Mouse (Mus musculus): ENCODE data around the gene Mgrn1.

The Mgrn1 gene

DNA sequence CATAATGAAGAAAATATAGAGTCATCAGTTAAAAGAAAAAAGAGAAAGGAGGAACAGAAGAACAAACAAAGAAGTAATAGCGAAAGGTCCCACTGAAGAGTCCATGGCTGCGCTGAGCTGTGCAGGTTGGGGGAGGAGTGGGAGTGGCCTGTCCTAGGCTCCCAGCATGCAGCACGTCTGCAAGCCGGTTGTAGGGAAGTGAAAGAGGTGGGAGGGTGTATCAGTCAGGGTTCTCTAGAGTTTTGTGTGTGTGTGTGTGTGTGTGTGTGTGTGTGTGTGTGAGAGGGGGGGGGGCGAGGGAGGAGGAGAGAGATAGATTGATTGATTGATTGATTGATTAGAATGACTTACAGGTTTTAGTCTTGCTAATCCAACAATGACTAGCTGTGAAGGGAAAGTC is 21.9 kb downstream of the Mgrn1 start:
- no peak for DNase-seq (ENCODE audit: low spot score)

DNA sequence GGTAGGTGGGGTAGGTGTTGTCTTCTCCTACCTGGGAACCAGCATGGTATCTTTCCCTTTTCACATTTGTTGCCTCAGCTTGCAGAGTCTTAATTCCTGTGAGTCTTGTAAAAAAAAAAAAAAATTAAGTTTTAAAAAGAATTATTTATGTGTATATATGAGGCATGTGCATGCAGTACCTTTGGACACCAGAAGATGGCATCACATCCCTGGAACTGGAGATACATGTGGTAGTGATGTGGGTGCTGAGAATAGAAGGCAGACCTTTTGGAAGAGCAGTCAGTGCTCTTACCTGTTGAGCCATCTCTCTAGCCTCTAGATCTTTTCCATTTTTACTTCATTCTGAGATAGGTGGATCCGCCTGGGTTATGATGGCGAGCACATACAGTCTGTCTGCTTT is 23.7 kb downstream of the Mgrn1 start:
- DNase-seq (ENCODE audit: low spot score), result no peak

DNA sequence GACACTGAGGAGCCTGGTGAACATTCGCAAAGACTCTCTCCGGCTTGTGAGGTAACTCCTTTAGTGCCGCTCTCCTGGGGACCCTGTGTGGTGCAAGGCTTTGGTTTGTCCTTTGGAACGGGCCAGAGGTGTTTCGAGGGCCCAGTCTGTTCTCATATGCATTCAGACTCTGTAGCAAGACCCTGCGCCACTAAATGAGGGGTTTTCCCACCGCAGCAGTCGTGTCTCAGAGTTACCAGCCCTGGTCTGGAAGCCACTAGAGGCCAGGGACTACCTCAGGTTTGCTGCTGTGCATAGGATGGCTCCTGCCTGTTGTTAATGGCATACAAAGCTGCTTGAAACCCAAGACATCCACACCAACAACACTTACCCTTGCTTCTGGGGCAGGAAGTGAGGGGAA is 24.7 kb downstream of the Mgrn1 start:
- DNase-seq (ENCODE audit: low spot score), result no peak

DNA sequence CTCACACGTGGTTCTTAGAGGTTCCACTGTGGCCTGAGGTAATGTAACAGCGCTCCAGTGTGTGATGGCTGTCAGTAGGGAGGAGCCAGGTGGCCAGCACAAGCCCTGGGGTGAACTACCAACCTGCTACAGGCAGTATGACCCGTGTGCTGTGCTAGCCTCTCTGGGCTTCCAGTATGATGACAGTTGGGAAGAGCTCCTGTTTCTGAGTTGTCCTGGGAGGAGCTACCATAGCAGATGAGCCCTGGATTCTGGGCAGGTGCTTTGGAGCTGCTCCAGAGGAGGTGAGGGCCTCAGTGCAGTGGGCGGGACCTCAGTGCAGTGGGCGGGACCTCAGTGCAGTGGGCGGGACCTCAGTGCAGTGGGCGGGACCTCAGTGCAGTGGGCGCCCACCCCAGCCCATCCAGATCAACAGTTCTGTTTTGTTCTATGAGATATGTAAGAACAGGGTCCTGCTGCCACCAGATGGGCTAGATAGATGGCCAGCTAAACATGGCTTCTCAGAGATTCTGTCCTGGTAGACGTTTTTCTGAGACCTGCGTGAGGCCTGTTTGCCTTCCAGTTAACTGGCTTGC is 26.1 kb downstream of the Mgrn1 start:
- DNase-seq (ENCODE audit: low spot score), result no peak

DNA sequence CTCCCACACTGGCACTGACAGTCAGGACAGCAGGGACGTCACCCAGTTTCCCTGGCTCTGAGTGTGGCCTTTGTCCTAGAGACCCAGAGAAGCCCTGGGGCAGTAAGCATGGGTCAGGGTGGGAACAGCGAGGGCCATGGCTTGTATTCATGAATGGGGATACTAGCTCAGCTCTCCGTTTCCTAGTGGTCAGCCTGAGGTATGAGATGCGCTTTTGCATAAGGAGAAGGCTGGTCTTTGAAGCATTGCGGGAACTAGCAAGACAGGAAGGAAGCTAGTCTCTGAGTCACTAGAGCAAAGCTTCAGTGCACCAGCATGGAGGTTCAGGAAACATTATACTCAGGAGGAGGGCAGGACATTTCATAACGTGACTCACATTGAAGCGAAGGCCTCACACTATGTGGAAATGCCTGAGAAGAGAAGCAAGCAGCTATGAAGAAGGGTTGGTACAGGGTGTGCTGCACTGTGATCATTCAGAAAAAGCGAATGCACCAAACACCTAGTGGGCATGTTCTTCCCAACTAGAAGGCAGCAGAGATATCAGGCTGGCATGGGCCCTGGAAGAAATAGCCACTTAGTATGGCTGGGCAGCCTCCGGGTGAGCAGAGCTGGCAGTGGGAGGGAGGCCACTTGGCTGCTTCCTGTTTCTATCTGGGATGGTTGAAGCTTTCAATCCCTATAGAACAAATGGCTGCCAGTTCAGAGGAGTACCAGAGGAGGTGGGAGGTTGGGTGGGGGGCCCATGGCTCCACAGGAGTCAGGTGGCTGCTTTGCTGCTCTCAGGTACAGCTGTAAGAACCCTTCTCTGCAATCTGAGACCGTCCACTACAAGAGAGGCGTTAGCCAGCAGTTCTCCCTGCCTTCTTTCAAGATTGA is 27.1 kb downstream of the Mgrn1 start:
- DNase-seq (ENCODE audit: low spot score), result no peak

DNA sequence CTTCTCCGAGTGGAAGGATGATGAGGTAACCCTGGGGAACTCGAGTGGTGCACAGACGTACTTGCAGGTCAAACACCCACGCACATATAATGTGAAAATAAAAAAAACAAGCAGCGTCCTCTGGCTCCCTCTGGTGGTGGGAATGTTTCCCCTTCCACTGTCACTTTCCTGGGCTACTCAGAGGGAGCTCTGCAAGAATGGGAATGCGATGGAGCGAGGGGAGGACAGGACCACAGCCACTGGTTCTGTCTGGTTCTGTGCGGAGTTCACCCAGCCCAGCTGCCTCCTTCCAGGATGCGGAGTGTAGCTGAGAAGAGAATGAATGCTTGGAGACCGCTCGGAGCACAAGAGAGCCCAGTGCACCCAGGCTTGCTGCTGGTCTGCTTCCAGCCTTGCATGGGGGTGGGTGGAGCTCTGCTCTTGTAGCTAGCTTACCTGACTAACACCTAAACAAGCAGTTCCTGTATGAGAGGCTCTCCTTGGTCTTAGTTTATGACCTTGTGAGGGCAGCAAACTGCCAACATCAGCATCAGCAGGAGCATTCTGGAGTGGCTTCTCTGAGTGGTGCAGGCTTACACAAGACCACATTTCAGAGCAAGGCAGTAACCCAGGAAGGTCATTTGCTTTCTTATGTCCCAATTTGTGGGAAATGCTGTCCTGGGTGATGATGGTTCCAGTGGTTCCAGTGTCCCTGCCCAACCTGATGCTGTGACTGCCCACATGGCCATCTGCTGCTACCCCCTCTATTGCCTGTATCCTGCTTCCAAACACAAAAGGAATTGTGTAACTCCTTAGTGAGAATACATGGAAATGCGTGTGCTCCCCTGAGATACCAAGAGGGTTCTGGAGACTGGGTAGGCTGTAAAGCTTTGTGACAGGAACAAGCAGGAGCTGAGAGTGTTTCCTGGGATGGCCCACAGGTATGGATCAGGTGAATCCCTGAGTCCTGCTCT is 28.0 kb downstream of the Mgrn1 start:
- peak; percentile 91 for DNase-seq (ENCODE audit: low spot score)

DNA sequence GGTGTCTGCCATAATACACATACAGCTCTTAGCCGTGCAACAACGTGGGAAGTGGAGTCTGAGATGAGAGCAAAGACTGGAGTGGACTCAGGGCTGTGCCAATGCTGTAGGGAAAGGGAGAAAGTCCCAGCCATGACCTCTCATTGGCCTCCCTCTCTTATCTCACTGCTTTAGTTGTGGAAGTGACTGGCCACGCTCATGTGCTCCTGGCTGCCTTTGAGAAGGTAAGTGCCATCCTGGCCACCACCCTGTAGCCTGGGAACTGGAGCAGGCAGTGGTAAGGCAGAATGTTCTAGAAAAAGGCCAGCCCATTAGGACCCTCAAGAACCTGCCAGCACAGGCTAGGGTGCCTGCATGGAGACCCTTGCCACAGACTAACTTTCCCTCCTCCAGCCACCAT is 29.9 kb downstream of the Mgrn1 start:
- DNase-seq (ENCODE audit: low spot score), result no peak

DNA sequence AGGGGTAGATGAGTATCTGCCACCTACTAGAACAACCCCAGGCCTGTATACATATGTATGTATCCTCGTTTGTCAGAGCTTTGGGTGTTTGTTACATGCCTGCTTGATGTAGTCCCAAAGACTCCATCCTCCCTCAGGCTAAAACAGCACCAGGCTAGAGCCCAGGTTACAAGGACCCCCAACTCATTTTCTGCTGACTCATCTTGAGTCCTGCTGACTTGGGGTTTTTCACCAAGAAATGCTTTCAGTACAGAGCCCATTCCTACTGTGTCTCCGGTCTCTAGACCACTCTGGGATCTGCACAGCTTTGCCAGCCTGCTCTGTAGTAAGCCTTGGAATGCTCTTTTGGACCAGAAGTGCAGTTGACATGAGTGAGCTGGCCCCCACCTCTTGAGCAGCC is 30.6 kb downstream of the Mgrn1 start:
- DNase-seq (ENCODE audit: low spot score), result no peak

DNA sequence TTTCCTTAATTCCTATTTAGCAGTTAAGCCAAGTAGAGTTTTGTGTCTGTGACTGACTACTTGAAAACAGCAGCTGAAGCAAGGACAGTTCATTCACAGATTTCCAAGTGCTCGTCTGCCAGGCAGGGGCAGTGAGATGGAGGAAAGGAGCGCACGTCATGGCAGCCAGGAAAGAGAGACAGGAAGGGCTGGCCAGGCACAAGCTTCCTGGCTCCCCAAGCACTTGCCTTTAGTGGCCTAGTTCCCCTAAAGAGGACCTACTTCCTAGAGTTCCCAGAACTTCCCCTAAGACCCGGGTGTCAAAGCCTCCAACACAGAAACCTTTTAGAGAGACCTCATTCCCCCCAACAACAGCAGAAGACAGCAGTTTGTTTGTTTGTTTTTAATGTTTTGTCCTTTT is 34.5 kb downstream of the Mgrn1 start:
- no peak for DNase-seq (ENCODE audit: low spot score)

DNA sequence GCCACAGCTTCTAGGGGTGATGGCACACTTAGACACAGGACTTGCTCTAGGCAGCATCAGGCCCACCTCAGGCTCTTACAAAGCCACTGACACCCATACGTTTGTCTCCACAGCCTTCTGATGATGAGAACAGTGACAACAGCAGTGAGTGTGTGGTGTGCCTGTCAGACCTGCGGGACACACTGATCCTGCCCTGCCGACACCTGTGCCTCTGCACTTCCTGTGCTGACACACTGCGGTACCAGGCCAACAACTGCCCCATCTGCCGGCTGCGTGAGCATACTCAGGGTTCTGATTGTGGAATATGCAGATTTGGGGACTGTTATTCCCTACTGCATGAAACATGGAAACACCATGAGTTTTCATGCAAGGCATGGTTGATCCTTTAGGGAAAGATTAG is 36.4 kb downstream of the Mgrn1 start:
- no peak for DNase-seq (ENCODE audit: low spot score)

DNA sequence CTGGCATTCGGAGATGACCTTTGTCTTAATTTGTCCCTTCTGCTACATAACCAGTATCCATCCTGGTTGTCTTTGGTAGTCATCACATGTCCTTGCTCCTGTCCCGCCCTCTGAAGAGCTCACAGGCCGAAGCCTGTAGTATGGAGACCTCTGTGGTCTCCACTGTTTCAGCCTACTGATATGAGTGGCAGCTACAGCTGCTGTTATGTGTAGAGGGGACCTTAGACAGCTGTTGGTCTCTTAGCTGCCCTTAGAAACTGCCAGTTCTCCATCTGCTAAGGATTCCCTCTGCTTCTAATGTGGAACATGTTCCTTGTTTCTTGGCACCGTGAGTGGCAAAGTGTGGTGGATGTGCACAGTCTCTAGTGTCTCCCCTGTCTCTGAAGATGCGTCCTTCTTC is 37.9 kb downstream of the Mgrn1 start:
- DNase-seq (ENCODE audit: low spot score), result no peak

DNA sequence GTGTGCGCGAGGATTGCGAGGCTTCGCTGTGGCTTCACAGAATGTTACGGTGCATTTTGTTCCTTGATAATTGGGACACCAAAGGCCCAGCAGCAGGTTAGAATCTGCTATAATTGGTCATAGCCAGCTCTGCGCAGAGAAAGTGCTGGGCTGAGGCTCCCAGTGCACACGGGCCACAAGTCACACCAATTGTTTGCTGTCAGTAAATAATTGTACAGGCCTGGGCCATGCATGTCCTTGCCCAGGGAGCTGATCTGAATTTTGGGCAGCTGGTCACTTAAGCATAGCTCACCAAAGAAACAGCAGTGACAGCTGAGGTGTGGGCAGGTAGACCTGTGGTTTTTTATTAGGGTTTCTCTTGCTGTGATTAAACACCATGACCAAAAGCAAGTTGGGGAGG is 41.9 kb downstream of the Mgrn1 start:
- no peak for DNase-seq (ENCODE audit: low spot score)

DNA sequence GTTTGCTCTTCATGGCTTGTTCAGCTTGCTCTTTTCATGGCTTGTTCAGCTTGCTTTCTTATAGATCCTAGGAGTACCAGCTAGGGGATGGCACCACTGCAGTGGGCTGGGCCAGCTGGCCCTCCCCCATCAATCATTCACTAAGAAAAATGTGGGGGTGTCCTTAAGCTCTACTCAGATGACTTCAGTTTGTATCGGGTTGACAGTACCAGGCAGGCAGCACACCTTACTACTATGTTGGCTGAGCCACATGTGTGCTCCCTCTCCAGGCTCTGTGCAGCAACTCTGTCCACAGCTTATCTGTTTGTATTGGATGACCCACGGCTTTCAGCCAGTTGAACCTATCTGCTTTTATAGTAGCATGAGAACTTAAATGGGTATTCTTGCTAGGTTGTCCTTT is 42.4 kb downstream of the Mgrn1 start:
- no peak for DNase-seq (ENCODE audit: low spot score)

DNA sequence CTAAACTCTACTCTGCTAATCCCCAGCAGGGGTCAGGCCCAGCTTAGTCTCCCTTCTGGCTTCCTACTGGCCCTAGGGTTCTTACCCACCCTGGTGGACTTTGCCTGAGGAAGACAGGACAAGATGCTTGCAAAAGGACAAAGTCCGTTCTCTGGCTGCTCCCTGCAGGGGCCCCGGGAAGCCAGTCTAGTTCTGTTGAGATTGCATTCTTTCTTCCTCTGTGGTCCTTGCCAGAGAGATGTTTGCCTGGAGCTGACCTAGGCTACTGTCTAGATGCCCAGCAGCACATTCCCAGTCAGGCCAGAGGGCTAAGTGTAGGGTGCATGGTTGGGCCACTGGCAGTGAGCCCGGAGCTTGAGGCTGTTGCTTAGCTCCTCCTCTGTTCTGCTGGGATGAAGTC is 46.4 kb downstream of the Mgrn1 start:
- DNase-seq (ENCODE audit: low spot score), result no peak

DNA sequence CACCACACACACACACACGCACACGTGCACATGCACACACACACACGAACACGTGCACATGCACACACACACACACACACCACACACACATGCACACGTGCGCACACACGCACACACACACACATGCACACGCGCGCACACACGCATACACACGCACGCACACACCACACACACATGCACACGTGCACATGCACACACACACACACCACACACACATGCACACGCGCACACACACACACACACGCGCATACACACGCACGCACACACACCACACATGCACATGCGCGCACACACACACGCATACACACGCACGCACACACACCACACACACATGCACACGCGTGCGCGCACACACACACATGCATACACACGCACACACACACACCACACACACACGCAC is 49.4 kb downstream of the Mgrn1 start:
- DNase-seq (ENCODE audit: low spot score), result no peak

DNA sequence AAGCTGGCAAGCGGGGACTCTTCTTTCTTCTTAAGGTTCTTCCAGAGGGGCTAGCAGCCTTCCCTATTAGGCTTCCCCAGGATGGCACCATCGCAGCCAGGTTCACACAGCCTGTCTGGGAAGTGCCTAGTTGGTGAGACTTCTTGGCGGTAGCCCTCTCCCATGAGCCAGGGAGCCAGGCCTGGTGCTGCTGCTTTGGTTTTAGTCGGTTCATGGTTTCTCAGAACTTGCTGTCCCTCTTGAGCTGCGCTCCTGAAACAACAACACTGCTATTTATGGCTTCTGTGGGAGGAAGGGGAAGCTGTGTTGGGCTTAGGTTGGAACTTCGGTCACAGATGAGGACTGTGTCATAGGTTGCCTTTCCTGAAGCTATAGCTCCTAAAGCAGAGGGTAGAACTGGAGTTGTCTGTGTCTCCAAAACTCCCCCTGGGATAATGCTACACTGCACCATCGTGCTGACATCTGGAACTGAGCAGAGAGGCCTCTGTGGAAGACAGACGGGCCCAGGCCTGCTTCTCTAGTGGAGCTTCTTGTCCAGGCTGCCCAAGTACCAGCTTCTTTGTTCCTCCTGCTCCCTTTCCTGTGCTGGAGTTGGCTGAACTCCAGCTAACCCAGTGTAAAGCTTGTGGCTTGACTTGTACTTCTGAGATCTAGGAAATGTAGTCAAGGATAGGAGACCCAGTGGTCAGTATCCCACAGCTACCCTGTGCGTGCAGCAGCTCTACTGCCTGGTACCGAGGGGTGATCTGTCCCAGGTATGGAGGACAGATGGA is 50.1 kb downstream of the Mgrn1 start:
- DNase-seq (ENCODE audit: low spot score), result no peak

DNA sequence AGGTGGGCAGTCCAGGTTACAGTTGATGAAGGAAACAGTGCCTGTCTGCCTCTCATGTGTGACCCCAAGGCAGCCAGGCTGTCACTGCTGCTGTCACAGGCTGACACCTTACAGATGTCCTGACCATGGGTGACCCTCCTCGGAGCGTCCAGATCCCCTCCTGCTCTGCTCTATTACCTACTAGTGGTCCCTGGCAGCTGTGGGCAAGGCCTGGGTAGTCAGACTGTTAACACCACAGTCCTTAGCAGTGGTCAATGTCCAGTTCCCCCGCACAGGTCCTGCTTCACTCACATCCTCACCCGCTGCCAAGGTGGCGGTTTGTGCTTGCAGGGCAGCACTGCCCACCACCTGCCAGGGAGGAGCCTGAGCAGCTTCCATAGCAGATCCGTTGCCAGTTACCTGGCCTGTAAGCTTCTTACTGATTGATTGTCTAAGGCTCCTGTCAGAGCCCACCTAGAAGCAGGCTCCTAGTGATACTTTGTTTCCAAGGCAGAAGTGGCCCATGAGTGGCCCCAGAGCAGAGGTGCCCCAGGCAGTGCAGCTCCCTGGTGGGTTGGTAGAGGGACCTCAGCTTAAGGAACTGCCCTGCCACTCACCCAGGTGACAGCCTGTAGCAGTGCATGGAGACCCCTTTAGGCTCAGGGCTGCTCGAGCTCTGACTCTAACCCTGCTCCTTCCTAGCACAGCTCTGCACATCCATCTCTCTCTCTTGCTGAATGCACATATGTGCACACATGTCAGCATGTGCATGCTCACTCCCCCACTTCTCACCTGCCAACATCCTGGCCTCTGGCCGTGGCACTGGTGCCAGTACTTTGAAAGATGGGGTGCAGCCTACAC is 51.5 kb downstream of the Mgrn1 start:
- DNase-seq (ENCODE audit: low spot score), result no peak

DNA sequence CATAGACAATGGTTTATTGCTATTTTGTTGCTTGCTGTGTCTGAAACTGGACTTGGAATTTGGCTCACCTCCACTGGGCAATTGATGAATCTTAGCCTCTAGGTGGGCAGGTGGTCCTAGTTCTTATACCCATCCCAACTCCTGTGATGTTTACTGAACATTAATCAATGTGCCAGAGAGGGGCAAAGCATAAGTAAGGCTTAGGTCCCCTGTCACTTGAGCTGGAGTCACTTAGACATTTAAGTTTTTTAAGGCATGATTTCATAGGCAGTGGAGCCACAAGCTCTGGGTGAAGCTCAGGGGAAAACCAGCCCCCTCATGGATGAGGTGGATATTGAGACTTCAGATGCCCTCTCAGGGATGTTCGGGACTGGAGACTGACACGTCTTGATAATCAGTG is 52.4 kb downstream of the Mgrn1 start, which contains the start of gene Nudt16l1:
Nudt16l1 (plus strand) TSS at position 301 of the 400 bp plus-strand sequence.
- DNase-seq (ENCODE audit: low spot score), result no peak

DNA sequence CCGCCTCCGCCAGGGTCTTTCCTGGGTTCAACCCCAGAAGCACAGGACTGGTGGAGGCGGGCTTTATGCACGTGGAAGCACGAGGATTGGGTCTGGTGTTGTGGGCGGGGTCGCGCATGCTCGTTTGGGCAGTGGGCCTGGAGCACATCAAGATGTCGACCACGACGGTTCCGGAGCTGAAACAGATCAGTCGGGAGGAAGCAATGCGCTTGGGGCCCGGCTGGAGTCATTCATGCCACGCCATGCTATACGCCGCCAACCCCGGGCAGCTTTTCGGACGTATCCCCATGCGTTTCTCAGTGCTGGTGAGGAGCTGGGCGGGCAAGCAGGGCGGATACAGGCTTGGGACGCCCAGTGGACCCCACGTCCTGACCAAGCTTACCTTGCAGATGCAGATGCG is 52.9 kb downstream of the Mgrn1 start:
- DNase-seq (ENCODE audit: low spot score), result peak; percentile 77

DNA sequence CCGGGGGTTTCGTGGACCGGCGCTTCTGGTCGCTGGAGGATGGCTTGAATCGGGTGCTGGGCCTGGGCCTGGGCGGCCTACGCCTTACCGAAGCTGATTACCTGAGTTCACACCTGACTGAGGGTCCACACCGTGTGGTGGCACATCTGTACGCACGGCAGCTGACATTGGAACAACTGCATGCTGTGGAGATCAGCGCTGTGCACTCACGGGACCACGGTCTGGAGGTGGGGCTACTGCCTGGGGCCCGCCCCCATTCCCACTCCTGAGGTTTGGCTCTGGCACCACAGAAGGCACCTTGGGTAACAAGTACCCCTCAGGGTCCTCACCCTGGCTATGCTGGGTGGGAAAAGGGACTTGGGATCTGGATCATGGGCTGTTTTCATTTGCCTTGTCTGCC is 53.4 kb downstream of the Mgrn1 start:
- DNase-seq (ENCODE audit: low spot score), result no peak

DNA sequence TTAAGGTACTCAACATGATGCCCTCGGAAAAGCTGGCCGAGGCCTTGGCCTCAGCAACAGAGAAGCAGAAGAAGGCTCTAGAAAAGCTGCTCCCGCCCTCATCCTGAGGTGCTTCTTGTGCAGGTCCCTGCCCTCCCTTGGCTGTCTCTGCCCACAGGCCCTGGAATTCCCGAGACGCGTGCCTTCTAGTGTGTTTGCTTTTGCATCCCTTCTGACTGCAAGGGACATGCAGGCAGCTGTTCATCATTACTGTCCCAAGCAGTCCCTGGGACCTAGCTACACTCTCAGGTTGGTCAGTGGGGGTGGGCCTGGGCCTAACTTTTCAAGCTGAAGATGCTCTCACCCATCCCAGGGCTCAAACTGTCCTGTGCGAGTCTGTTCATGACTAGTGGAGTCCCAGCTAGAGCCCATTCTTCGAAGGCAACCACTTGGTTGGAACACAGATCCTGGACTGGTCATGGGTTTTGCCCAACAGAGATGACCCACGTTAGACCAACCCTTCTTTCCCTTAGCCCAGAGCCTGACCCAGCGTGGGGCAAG is 54.3 kb downstream of the Mgrn1 start:
- no peak for DNase-seq (ENCODE audit: low spot score)

All from layer of hippocampus, adult 9-10 months (tissue).